Mouse (Mus musculus) midbrain, embryonic 16.5 days (tissue): ENCODE results near the gene Syngr3. TPM values are rescaled to one million over a fixed set of nuclear protein-coding genes. Genes with fewer than 3 reads are reported as not detected.

Experiments
- ATAC-seq: fragments of 200-750 bp; cut with Nextera tagmentation; 2 replicates; pipeline ENCODE4 v1.8.0; 2017; ENCODE audit warnings: moderate TSS enrichment
- H3K27ac ChIP-seq: fragments of 300-500 bp; sonication (generic); 2 replicates; pipeline ENCODE4 v1.5.1; 2014; ENCODE audit warnings: mild to moderate bottlenecking, low read length, mixed read lengths
- H3K27me3 ChIP-seq: fragments of 300-500 bp; sonication (generic); 2 replicates; pipeline ENCODE4 v1.6.1; 2014; ENCODE audit warnings: low read depth, low read length, mixed read lengths; ENCODE audit not compliant: control insufficient read depth, insufficient read depth
- H3K36me3 ChIP-seq: fragments of 300-500 bp; sonication (generic); 2 replicates; pipeline ENCODE4 v1.6.1; 2014; ENCODE audit warnings: mild to moderate bottlenecking, low read length, moderate library complexity, mixed read lengths; ENCODE audit not compliant: control insufficient read depth, insufficient read depth
- H3K4me1 ChIP-seq: fragments of 300-500 bp; sonication (generic); 2 replicates; pipeline ENCODE4 v1.6.1; 2014; ENCODE audit warnings: mild to moderate bottlenecking, low read length, mixed read lengths; ENCODE audit not compliant: control insufficient read depth, insufficient read depth
- H3K4me2 ChIP-seq: fragments of 300-500 bp; sonication (generic); 2 replicates; pipeline ENCODE4 v1.6.1; 2014; ENCODE audit warnings: mild to moderate bottlenecking, low read length, mixed read lengths
- H3K4me3 ChIP-seq: fragments of 300-500 bp; sonication (generic); 2 replicates; pipeline ENCODE4 v1.5.1; 2014; ENCODE audit warnings: low read depth, mild to moderate bottlenecking, low read length, moderate library complexity, mixed read lengths
- H3K9ac ChIP-seq: fragments of 300-500 bp; sonication (generic); 2 replicates; pipeline ENCODE4 v1.6.1; 2014; ENCODE audit warnings: low read depth, low read length, mixed read lengths
- H3K9me3 ChIP-seq: fragments of 300-500 bp; sonication (generic); replicated peaks from 2 replicates; pipeline ENCODE4 v1.6.1; 2014; ENCODE audit warnings: mild to moderate bottlenecking, low read length, mixed read lengths; ENCODE audit not compliant: control insufficient read depth, poor library complexity, severe bottlenecking
- WGBS: fragments of 180-500 bp; shearing (Covaris S2); extraction: QIAGEN DNeasy Blood & Tissue Kit; methylation state at CpG from one replicate; pipeline ENCODE4 v1.1.7; 2014; 5-methylcytosine and 5-hydroxymethylcytosine counted together
- polyA plus RNA-seq: library from polyadenylated mRNA; unstranded; fragments of >200 nt; fragmentation: Nextera tagmentation; extraction: Ambion mirVana; gene quantifications from 2 replicates; pipeline ENCODE4 v1.2.1, GENCODE M21; 2015

Syngr3 gene
- polyA plus RNA-seq, 1 experiment from 2014 or later: 303 TPM

GRCm38 (mm10) chr17:24640119-24640518 is 49.6 kb downstream of the Syngr3 start:
- no peaks in the 10 kb centered on the region for H3K9me3 ChIP-seq
- H3K9ac ChIP-seq: no peak overlapping the region
- no peaks in the 10 kb centered on the region for H3K27me3 ChIP-seq
- WGBS: 87% methylated on average over 7 of the region's 7 CpGs
- no peaks in the 10 kb centered on the region for H3K4me1 ChIP-seq
- no peak overlapping the region for H3K27ac ChIP-seq
- H3K4me3 ChIP-seq: no peak overlapping the region
- H3K36me3 ChIP-seq: 0 out of 2 replicates have a peak, but pooled peaks cover 8% of the 10 kb centered on the region
- H3K4me2 ChIP-seq: no peak overlapping the region
- ATAC-seq: no peak

GRCm38 (mm10) chr17:24639571-24639988 is 50.2 kb downstream of the Syngr3 start:
- no peak for ATAC-seq
- Histone ChIP-seq H3K27ac (no peak overlapping the region), H3K27me3 (no peaks in the 10 kb centered on the region), H3K4me1 (no peaks in the 10 kb centered on the region), H3K36me3 (0 out of 2 replicates have a peak, but pooled peaks cover 8% of the 10 kb centered on the region), H3K4me2 (no peak overlapping the region), H3K9me3 (no peaks in the 10 kb centered on the region), H3K4me3 (no peak overlapping the region), H3K9ac (no peak overlapping the region)
- 85% methylated on average over 5 of the region's 5 CpGs for WGBS

GRCm38 (mm10) chr17:24638840-24639239 is 50.9 kb downstream of the Syngr3 start:
- H3K27ac ChIP-seq: no peak overlapping the region

GRCm38 (mm10) chr17:24638214-24638613 is 51.5 kb downstream of the Syngr3 start:
- 0 out of 2 replicates have a peak, but pooled peaks cover 8% of the 10 kb centered on the region for H3K36me3 ChIP-seq
- H3K4me3 ChIP-seq: no peak overlapping the region
- no peak for ATAC-seq
- H3K27me3 ChIP-seq: no peaks in the 10 kb centered on the region
- 94% methylated on average over 4 of the region's 4 CpGs for WGBS
- H3K9ac ChIP-seq: no peak overlapping the region
- H3K4me1 ChIP-seq: no peaks in the 10 kb centered on the region; the same call in 1 of the 2 replicates
- H3K4me2 ChIP-seq: no peak overlapping the region
- H3K9me3 ChIP-seq: no peaks in the 10 kb centered on the region
- H3K27ac ChIP-seq: no peak overlapping the region

More at GRCm38 (mm10) chr17:24638840-24639239, 50.9 kb downstream of the Syngr3 start:
- ATAC-seq: no peak
- 76% methylated on average over 9 of the region's 9 CpGs for WGBS
- H3K27me3 ChIP-seq: no peaks in the 10 kb centered on the region
- H3K4me2 ChIP-seq: no peak overlapping the region
- H3K4me3 ChIP-seq: no peak overlapping the region
- H3K9me3 ChIP-seq: no peaks in the 10 kb centered on the region
- H3K9ac ChIP-seq: no peak overlapping the region
- H3K4me1 ChIP-seq: no peaks in the 10 kb centered on the region
- 0 out of 2 replicates have a peak, but pooled peaks cover 8% of the 10 kb centered on the region for H3K36me3 ChIP-seq

GRCm38 (mm10) chr17:24636781-24637481 is 52.8 kb downstream of the Syngr3 start:
- no peaks in the 10 kb centered on the region for H3K9me3 ChIP-seq
- no peak for ATAC-seq
- H3K27ac ChIP-seq: no peak overlapping the region
- peaks cover 3% of the 10 kb centered on the region for H3K4me1 ChIP-seq
- H3K4me2 ChIP-seq: no peak overlapping the region
- 61% methylated on average over 5 of the region's 5 CpGs for WGBS
- H3K36me3 ChIP-seq: 0 out of 2 replicates have a peak, but pooled peaks cover 8% of the 10 kb centered on the region
- no peak overlapping the region for H3K9ac ChIP-seq
- H3K27me3 ChIP-seq: no peaks in the 10 kb centered on the region
- H3K4me3 ChIP-seq: no peak overlapping the region

- H3K4me1 ChIP-seq: peaks cover 9% of the 10 kb centered on the region
- no peaks in the 10 kb centered on the region for H3K9me3 ChIP-seq
- H3K36me3 ChIP-seq: 0 out of 2 replicates have a peak, but pooled peaks cover 8% of the 10 kb centered on the region
- no peak overlapping the region for H3K27ac ChIP-seq
- WGBS: 93% methylated on average over 5 of the region's 5 CpGs
- H3K4me3 ChIP-seq: no peak overlapping the region
- H3K27me3 ChIP-seq: no peaks in the 10 kb centered on the region
- no peak for ATAC-seq
- H3K9ac ChIP-seq: no peak overlapping the region
- no peak overlapping the region for H3K4me2 ChIP-seq
These were observed 54.1 kb downstream of the Syngr3 start for GRCm38 (mm10) chr17:24635694-24636093.

Other genes starting within 250 kb of the Syngr3 start
- 7.9 and 9.9 TPM in 2 replicates for gene Dnase1l2, start 246.8 kb downstream of the Syngr3 start, polyA plus RNA-seq
- gene E4f1, start 219.6 kb downstream of the Syngr3 start, polyA plus RNA-seq: 46.4 and 50.2 TPM in 2 replicates
- gene Pgp, start 219.6 kb downstream of the Syngr3 start, polyA plus RNA-seq: 64.2 and 70.2 TPM in 2 replicates
- 0.40 TPM in 1 of 2 replicates, not detected in the other for gene Bricd5, start 216.1 kb downstream of the Syngr3 start, polyA plus RNA-seq
- gene Mlst8, start 210.9 kb downstream of the Syngr3 start, polyA plus RNA-seq: 36.5 and 37.2 TPM in 2 replicates
- gene Caskin1, start 201.4 kb downstream of the Syngr3 start, polyA plus RNA-seq: 43.6 and 45.7 TPM in 2 replicates
- gene Traf7, start 162.0 kb downstream of the Syngr3 start, polyA plus RNA-seq: 103 and 104 TPM in 2 replicates
- 9.1 and 14.7 TPM in 2 replicates for gene Rab26, start 155.7 kb downstream of the Syngr3 start, polyA plus RNA-seq
- gene Pkd1, start 140.1 kb downstream of the Syngr3 start, polyA plus RNA-seq: 20.1 and 22.4 TPM in 2 replicates
- gene Tsc2, start 57.3 kb downstream of the Syngr3 start, polyA plus RNA-seq: 72.4 and 85.0 TPM in 2 replicates
- 9.8 and 10.0 TPM in 2 replicates for gene Nthl1, start 57.3 kb downstream of the Syngr3 start, polyA plus RNA-seq
- gene Slc9a3r2, start 39.6 kb downstream of the Syngr3 start, polyA plus RNA-seq: 43.3 and 43.7 TPM in 2 replicates
- gene Npw, start 31.5 kb downstream of the Syngr3 start, polyA plus RNA-seq: 0.36 and 0.90 TPM in 2 replicates
- 19.7 and 20.3 TPM in 2 replicates for gene Zfp598, start 20.3 kb downstream of the Syngr3 start, polyA plus RNA-seq
- gene Gfer, start 6.2 kb upstream of the Syngr3 start, polyA plus RNA-seq: 33.7 and 40.8 TPM in 2 replicates
- 1.9 and 2.2 TPM in 2 replicates for gene Noxo1, start 6.3 kb upstream of the Syngr3 start, polyA plus RNA-seq
- gene Tbl3, start 17.7 kb upstream of the Syngr3 start, polyA plus RNA-seq: 61.8 and 69.2 TPM in 2 replicates
- gene Rnf151, start 28.1 kb upstream of the Syngr3 start, polyA plus RNA-seq: 0.28 TPM in 1 of 2 replicates, not detected in the other
- 657 and 682 TPM in 2 replicates for gene Rps2, start 28.2 kb upstream of the Syngr3 start, polyA plus RNA-seq
- 264 and 289 TPM in 2 replicates for gene Ndufb10, start 34.5 kb upstream of the Syngr3 start, polyA plus RNA-seq
- not detected in 2 replicates for gene Rpl3l, start 37.9 kb upstream of the Syngr3 start, polyA plus RNA-seq
- gene Msrb1, start 46.7 kb upstream of the Syngr3 start, polyA plus RNA-seq: 14.9 and 17.5 TPM in 2 replicates
- gene Hs3st6, start 63.0 kb upstream of the Syngr3 start, polyA plus RNA-seq: not detected in 2 replicates
- not detected in 2 replicates for gene Meiob, start 114.3 kb upstream of the Syngr3 start, polyA plus RNA-seq
- 62.9 and 72.2 TPM in 2 replicates for gene Hagh, start 150.2 kb upstream of the Syngr3 start, polyA plus RNA-seq
- gene Fahd1, start 160.4 kb upstream of the Syngr3 start, polyA plus RNA-seq: 19.6 and 20.2 TPM in 2 replicates
- gene Igfals, start 176.0 kb upstream of the Syngr3 start, polyA plus RNA-seq: not detected in 2 replicates
- gene Nubp2, start 196.4 kb upstream of the Syngr3 start, polyA plus RNA-seq: 54.3 and 54.7 TPM in 2 replicates
- 85.8 and 90.5 TPM in 2 replicates for gene Spsb3, start 196.7 kb upstream of the Syngr3 start, polyA plus RNA-seq
- 28.6 and 28.8 TPM in 2 replicates for gene Eme2, start 205.1 kb upstream of the Syngr3 start, polyA plus RNA-seq
- gene Mrps34, start 205.2 kb upstream of the Syngr3 start, polyA plus RNA-seq: 72.9 and 77.2 TPM in 2 replicates
- 79.7 and 88.6 TPM in 2 replicates for gene Nme3, start 206.5 kb upstream of the Syngr3 start, polyA plus RNA-seq
- 100 and 104 TPM in 2 replicates for gene Mapk8ip3, start 247.0 kb upstream of the Syngr3 start, polyA plus RNA-seq